Mouse (Mus musculus): ENCODE data around the gene Mta1.

DNA sequence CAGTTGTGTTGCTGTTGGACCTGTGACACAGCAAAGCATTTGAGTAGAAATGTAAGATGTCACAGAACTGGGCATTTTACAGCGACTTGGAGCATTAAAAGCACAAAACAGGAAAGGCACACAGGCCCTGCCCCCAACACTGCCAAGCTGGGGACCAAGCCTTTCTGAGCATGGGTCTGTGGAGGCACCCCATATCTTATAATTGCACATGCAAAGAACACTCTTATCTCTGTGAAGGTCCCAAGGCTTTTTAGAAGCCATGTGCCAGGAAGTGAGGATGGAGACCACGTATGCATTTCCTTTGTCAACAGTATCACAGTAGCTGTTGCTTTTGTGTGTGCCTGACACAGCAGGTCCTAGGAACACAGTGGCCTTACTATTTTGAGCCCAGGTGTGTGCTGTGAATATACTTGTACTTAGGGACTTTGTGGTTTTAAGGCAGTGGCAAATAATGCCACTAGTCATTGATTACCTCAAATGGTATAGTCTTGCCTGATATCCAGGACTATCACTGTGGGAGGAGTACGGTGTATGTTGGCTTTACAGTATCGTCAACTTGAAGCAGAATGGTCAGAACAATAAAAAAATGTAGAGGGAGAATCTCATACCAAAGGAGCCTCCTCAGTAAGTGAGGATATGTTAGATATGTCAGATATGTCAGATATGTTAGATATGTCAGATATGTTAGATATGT, 9.5 kb downstream of the Mta1 start:
- no peak for TF ChIP-seq CTCF (IDR thresholded peaks at IDR 0.05; ENCODE audit: low read depth, low read length)
- no peak for TF ChIP-seq GATA2 (IDR thresholded peaks at IDR 0.05; ENCODE audit: borderline replicate concordance, low read depth, low read length)
- TF ChIP-seq GATA1 (IDR thresholded peaks at IDR 0.05; ENCODE audit: borderline replicate concordance, low read length): no peak
